Mouse (Mus musculus) midbrain, embryonic 13.5 days (tissue): ENCODE results near the gene Spag8. TPM values are rescaled to one million over a fixed set of nuclear protein-coding genes. Genes with fewer than 3 reads are reported as not detected.

Experiments used
- ATAC-seq: fragments of 200-750 bp; cut with Nextera tagmentation; 2 replicates; pipeline ENCODE4 v1.8.0; 2017; ENCODE audit warnings: mild to moderate bottlenecking, moderate TSS enrichment, moderate library complexity
- H3K27ac ChIP-seq: fragments of 300-500 bp; sonication (generic); 2 replicates; pipeline ENCODE4 v1.5.1; 2015; ENCODE audit warnings: inconsistent platforms, mild to moderate bottlenecking, moderate library complexity
- H3K27me3 ChIP-seq: fragments of 300-500 bp; sonication (generic); 2 replicates; pipeline ENCODE4 v1.6.1; 2015; ENCODE audit warnings: mild to moderate bottlenecking, inconsistent platforms
- H3K36me3 ChIP-seq: fragments of 300-500 bp; sonication (generic); 2 replicates; pipeline ENCODE4 v1.6.1; 2015; ENCODE audit warnings: mild to moderate bottlenecking, inconsistent platforms
- H3K4me1 ChIP-seq: fragments of 300-500 bp; sonication (generic); replicated peaks from 2 replicates; pipeline ENCODE4 v1.6.1; 2015; ENCODE audit warnings: inconsistent platforms
- H3K4me2 ChIP-seq: fragments of 300-500 bp; sonication (generic); replicated peaks from 2 replicates; pipeline ENCODE4 v1.6.1; 2015; ENCODE audit warnings: moderate library complexity, mild to moderate bottlenecking, inconsistent platforms
- H3K4me3 ChIP-seq: fragments of 300-500 bp; sonication (generic); replicated peaks from 2 replicates; pipeline ENCODE4 v1.5.1; 2015; ENCODE audit warnings: mild to moderate bottlenecking, inconsistent platforms
- H3K9ac ChIP-seq: fragments of 300-500 bp; sonication (generic); replicated peaks from 2 replicates; pipeline ENCODE4 v1.6.1; 2015; ENCODE audit warnings: mild to moderate bottlenecking, inconsistent platforms
- H3K9me3 ChIP-seq: fragments of 300-500 bp; sonication (generic); 2 replicates; pipeline ENCODE4 v1.6.1; 2016; ENCODE audit warnings: mild to moderate bottlenecking, inconsistent platforms
- WGBS: fragments of 180-500 bp; shearing (Covaris S2); methylation state at CpG from one replicate; pipeline ENCODE4 v1.1.7; 2015; 5-methylcytosine and 5-hydroxymethylcytosine counted together
- polyA plus RNA-seq: library from polyadenylated mRNA; unstranded; fragments of >200 nt; fragmentation: Nextera tagmentation; extraction: Ambion mirVana; gene quantifications from 2 replicates; pipeline ENCODE4 v1.2.1, GENCODE M21; 2015

The Spag8 gene
- polyA plus RNA-seq = 5.5 and 5.6 TPM in 2 replicates

- H3K4me1 ChIP-seq = peaks cover 25% of the 10 kb centered on the region
- peak within 1 kb of the TSS; percentile 31 for H3K4me3 ChIP-seq
- H3K36me3 ChIP-seq = peaks cover 31% of the 10 kb centered on the region
- H3K27ac ChIP-seq = no peak within 1 kb of the TSS; the same call in 1 of the 2 replicates
- WGBS = 16% methylated on average over 24 of the region's 24 CpGs
- H3K27me3 ChIP-seq = 0 out of 2 replicates have a peak, but pooled peaks cover 1% of the 10 kb centered on the region
- no peak for ATAC-seq
- peaks cover 4% of the 10 kb centered on the region; the same call in 1 of the 2 replicates for H3K9me3 ChIP-seq
- H3K9ac ChIP-seq = 0 out of 2 replicates have a peak within 1 kb of the TSS, but pooled peaks have one; percentile 10
- H3K4me2 ChIP-seq = peak within 1 kb of the TSS; percentile 50
These were observed at the start of gene Spag8 for GRCm38 (mm10) chr4:43653161-43654015. Gene Spag8, minus strand, starts transcription at chr4:43653594.

GRCm38 (mm10) chr4:43700707-43701106 is 47.3 kb upstream of the Spag8 start, which contains the start of gene Olfr70:
Gene Olfr70, minus strand, starts transcription at chr4:43700807.
- no peak within 1 kb of the TSS for H3K27ac ChIP-seq
- H3K4me3 ChIP-seq = no peak within 1 kb of the TSS
- no peaks in the 10 kb centered on the region for H3K27me3 ChIP-seq
- ATAC-seq = no peak
- no peak within 1 kb of the TSS for H3K4me2 ChIP-seq
- no peaks in the 10 kb centered on the region for H3K36me3 ChIP-seq
- no peaks in the 10 kb centered on the region for H3K4me1 ChIP-seq
- no peak within 1 kb of the TSS for H3K9ac ChIP-seq
- 91% methylated on average over 6 of the region's 6 CpGs for WGBS
- H3K9me3 ChIP-seq = no peaks in the 10 kb centered on the region

- no peak overlapping the region for H3K4me3 ChIP-seq
- WGBS = 89% methylated on average over 13 of the region's 13 CpGs
- no peak overlapping the region for H3K9ac ChIP-seq
- no peak for ATAC-seq
- H3K36me3 ChIP-seq = peaks cover 7% of the 10 kb centered on the region; the same call in 1 of the 2 replicates
- H3K4me2 ChIP-seq = no peak overlapping the region
- no peak overlapping the region for H3K27ac ChIP-seq
- no peaks in the 10 kb centered on the region for H3K4me1 ChIP-seq
- H3K27me3 ChIP-seq = no peaks in the 10 kb centered on the region
- H3K9me3 ChIP-seq = no peaks in the 10 kb centered on the region
These were observed 43.2 kb upstream of the Spag8 start for GRCm38 (mm10) chr4:43696561-43696960.

GRCm38 (mm10) chr4:43695249-43695671 is 41.9 kb upstream of the Spag8 start:
- Histone ChIP-seq H3K27me3 (no peaks in the 10 kb centered on the region), H3K4me3 (no peak overlapping the region), H3K36me3 (peaks cover 17% of the 10 kb centered on the region), H3K4me1 (no peaks in the 10 kb centered on the region), H3K9ac (no peak overlapping the region), H3K27ac (no peak overlapping the region), H3K9me3 (no peaks in the 10 kb centered on the region), H3K4me2 (no peak overlapping the region)
- WGBS = 32% methylated on average over 9 of the region's 9 CpGs
- no peak for ATAC-seq

DNA sequence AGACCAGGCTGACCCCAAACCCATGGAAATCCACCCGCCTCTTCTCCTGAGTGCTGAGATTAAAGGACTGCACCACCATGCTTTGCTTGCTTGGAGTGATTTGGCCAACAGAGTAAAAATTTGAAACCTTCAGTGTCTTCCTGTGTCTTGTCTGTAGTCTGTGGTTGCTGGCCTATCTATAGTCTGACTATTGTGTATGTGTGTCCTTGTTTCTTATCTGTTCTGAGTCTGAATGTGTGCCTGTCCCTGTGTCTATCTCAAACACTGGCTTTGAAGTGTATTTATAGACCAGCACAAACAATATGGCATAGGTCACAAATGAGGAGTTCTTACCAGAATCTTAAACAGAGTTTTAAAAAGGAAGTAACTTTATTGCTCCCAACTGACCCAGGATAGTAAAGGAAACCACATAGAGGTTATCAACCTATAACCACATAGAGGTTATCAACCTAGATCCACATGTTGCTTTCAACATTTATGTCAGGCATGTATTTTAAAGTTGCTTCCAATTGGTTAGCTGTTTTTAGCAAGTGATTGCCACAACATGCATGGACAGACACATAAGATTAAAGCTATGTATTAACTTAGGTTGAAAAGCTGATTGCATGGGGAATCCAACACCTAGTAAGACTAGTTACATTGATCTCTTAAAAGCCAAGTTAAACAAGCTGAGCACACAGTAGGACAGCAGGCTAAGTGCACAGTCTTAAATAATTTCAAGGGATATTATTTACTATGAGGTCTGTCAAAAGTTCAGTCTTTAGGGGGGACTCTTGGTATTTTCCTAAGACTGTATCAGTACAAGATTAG is 41.2 kb upstream of the Spag8 start:
- Histone ChIP-seq H3K4me2 (no peak overlapping the region), H3K4me3 (no peak overlapping the region), H3K27me3 (no peaks in the 10 kb centered on the region), H3K36me3 (peaks cover 23% of the 10 kb centered on the region), H3K9me3 (no peaks in the 10 kb centered on the region), H3K4me1 (no peaks in the 10 kb centered on the region), H3K27ac (no peak overlapping the region), H3K9ac (no peak overlapping the region)
- 89% methylated on average over 1 of the region's 1 CpGs for WGBS
- no peak for ATAC-seq

GRCm38 (mm10) chr4:43693806-43694241 is 40.4 kb upstream of the Spag8 start:
- Histone ChIP-seq H3K36me3 (peaks cover 32% of the 10 kb centered on the region), H3K9ac (no peak overlapping the region; the same call in 1 of the 2 replicates), H3K4me3 (no peak overlapping the region), H3K27me3 (no peaks in the 10 kb centered on the region), H3K9me3 (no peaks in the 10 kb centered on the region), H3K27ac (no peak overlapping the region), H3K4me2 (no peak overlapping the region), H3K4me1 (no peaks in the 10 kb centered on the region)
- WGBS = 82% methylated on average over 5 of the region's 5 CpGs
- no peak for ATAC-seq

DNA sequence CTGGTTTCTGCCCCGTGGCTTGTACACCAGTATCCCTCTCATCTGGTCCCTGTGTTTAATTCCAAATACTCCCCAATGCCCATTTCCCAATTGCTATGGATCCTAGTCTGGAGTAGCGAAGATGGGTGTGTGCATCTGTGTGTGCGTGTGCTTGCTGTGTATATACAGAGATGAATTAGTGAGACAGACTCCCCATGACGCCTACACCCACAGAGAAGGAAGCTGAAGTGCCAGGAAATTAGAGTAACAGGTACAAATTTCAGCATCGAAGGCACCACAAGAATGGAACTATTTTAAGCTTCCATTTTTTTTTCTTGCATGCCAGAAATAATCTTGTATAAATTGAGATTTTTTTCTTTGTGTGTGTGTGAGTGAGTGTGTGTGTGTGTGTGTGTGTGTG is 37.6 kb upstream of the Spag8 start:
- Histone ChIP-seq H3K36me3 (peaks cover 57% of the 10 kb centered on the region), H3K4me2 (no peak overlapping the region), H3K9me3 (no peaks in the 10 kb centered on the region), H3K4me3 (no peak overlapping the region), H3K27ac (no peak overlapping the region), H3K27me3 (no peaks in the 10 kb centered on the region), H3K9ac (no peak overlapping the region), H3K4me1 (no peaks in the 10 kb centered on the region)
- no peak for ATAC-seq
- WGBS = 87% methylated on average over 5 of the region's 5 CpGs

GRCm38 (mm10) chr4:43690021-43690420 is 36.6 kb upstream of the Spag8 start:
- no peak for ATAC-seq
- Histone ChIP-seq H3K4me1 (no peaks in the 10 kb centered on the region), H3K36me3 (peaks cover 67% of the 10 kb centered on the region), H3K4me2 (no peak overlapping the region), H3K4me3 (no peak overlapping the region), H3K9me3 (no peaks in the 10 kb centered on the region), H3K9ac (no peak overlapping the region), H3K27ac (no peak overlapping the region), H3K27me3 (no peaks in the 10 kb centered on the region)
- WGBS = 96% methylated on average over 17 of the region's 17 CpGs

- no peak overlapping the region for H3K9ac ChIP-seq
- H3K9me3 ChIP-seq = no peaks in the 10 kb centered on the region
- no peak overlapping the region for H3K4me3 ChIP-seq
- no peaks in the 10 kb centered on the region for H3K4me1 ChIP-seq
- H3K27me3 ChIP-seq = no peaks in the 10 kb centered on the region
- no peak for ATAC-seq
- peaks cover 99% of the 10 kb centered on the region for H3K36me3 ChIP-seq
- H3K4me2 ChIP-seq = no peak overlapping the region
- WGBS = 92% methylated on average over 7 of the region's 7 CpGs
- no peak overlapping the region for H3K27ac ChIP-seq
These were observed 26.1 kb upstream of the Spag8 start for GRCm38 (mm10) chr4:43679416-43680043.

DNA sequence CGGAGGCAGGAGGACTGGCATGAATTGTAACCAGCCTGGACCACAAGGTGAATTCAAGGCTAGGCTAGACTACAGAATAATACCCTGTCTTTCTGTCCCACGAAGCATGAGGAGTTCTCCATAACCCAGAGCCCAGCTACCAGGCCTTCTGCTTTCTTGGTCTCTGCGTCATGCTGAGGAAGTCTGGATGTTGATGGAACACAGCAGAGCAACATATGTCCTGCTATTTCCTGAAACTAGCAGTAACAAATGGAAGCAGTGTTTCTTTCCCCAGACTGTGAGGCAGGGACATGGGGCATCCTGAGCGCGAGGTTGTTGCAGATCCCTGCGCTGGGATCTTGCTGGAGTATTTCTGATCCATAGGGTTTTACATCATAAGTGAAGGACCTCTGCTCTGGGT is 25.1 kb upstream of the Spag8 start:
- WGBS = 82% methylated on average over 6 of the region's 6 CpGs
- Histone ChIP-seq H3K9me3 (no peaks in the 10 kb centered on the region), H3K9ac (no peak overlapping the region), H3K36me3 (peaks cover 98% of the 10 kb centered on the region), H3K27me3 (no peaks in the 10 kb centered on the region), H3K4me2 (no peak overlapping the region), H3K4me1 (no peaks in the 10 kb centered on the region), H3K4me3 (no peak overlapping the region), H3K27ac (no peak overlapping the region)
- no peak for ATAC-seq

GRCm38 (mm10) chr4:43675608-43676007 is 22.2 kb upstream of the Spag8 start:
- peaks cover 69% of the 10 kb centered on the region for H3K36me3 ChIP-seq
- H3K27ac ChIP-seq = no peak overlapping the region
- H3K4me3 ChIP-seq = no peak overlapping the region
- no peak overlapping the region for H3K4me2 ChIP-seq
- WGBS = 79% methylated on average over 4 of the region's 4 CpGs
- H3K9ac ChIP-seq = no peak overlapping the region
- no peaks in the 10 kb centered on the region for H3K9me3 ChIP-seq
- no peak for ATAC-seq
- H3K4me1 ChIP-seq = peaks cover 26% of the 10 kb centered on the region
- no peaks in the 10 kb centered on the region for H3K27me3 ChIP-seq
